Mouse (Mus musculus): ENCODE data around the gene Map3k21. TPM values are rescaled to one million over a fixed set of nuclear protein-coding genes. Genes with fewer than 3 reads are reported as not detected.

The Map3k21 gene
- total and polyA plus RNA-seq, 2 experiments from 2014 or later, result 0.85 to 2.3 TPM

DNA sequence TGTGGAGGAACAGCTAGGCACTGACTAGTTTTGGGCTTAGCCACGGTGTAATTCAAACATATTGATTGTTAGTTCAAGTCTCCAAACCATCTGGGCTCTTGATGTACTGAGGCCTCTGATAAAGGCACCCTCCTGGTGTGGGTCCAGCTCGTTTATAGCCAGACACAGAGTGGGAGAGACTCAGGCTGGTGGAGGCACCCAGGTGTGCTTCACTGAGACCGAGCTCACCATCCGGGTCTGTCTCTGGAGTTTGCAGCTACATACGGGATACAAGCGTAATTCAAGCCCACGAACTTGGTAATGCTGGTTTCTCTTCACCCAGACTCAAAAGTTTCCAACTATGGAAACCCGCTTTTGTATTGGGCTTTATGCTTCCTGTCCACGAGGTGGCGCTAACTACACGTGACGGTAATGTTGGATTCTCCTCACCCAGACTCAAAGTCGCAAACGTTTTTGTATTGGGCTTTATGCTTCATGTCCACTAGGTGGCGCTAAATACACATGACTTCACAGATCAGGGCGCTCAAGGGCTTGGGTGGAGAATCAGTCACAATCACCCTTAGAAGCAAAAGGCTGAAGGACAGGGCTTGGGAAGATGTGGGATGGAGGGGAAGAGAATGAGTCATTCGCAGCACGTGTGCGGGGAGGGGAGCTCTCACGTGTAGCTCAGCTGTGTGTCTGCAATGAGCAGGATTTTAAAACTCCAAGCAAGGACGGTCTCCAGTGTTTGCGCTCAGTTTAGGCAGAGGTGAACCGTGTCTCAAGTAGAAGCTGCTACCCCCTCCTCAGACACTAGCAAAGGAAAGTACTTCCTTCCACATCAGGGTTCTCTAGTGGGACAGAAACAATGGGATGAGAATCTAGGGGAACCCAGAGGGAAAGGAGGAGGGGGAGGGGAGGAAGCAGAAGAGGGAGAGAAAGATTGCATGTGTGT lies 40.0 kb downstream of the Map3k21 start:
- 23% methylated on average over 23 of the region's 23 CpGs for WGBS
- Histone ChIP-seq H3K9me3 (ENCODE audit: low read length) (no peaks in the 10 kb centered on the region), H3K4me1 (ENCODE audit: insufficient read depth) (no peaks in the 10 kb centered on the region), H3K27me3 (ENCODE audit: insufficient read depth, low read length) (no peaks in the 10 kb centered on the region), H3K4me2 (ENCODE audit: low read depth) (peak overlapping the region; percentile 21; the same call in 1 of the 2 replicates), H3K9ac (no peak overlapping the region), H3K27ac (ENCODE audit: low read depth, low read length) (no peak overlapping the region), H3K4me3 (ENCODE audit: low read depth, low read length) (no peak overlapping the region), H3K36me3 (ENCODE audit: insufficient read depth) (no peaks in the 10 kb centered on the region)
- DNase-seq, result peak; percentile 97
- peak; percentile 94 for ATAC-seq
- TF ChIP-seq CTCF (IDR thresholded peaks at IDR 0.05; ENCODE audit: low read depth), result peak; percentile 100

DNA sequence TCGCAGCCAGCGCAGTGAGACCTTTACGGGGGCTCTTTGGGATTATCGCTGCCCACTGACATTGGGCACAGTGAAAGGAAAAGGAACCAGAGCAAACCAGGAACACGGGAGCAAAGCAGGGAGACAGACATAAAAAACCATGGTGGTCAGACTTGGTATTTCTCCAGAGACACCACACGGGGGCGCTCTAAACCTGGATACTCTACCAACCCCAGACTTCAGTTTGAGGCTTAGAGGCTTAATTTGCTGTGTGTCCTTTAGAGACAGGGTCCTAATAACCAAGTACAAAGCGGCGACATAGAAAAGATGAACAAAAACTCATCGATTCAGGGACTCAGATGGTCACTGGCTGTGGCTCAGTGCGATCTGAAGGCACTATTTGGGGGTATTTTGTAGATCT lies 45.4 kb downstream of the Map3k21 start:
- Histone ChIP-seq H3K4me2 (ENCODE audit: low read depth) (peak overlapping the region; percentile 14; the same call in 1 of the 2 replicates), H3K9ac (no peak overlapping the region), H3K27ac (ENCODE audit: low read depth, low read length) (no peak overlapping the region), H3K4me3 (ENCODE audit: low read depth, low read length) (no peak overlapping the region), H3K4me1 (ENCODE audit: insufficient read depth) (no peaks in the 10 kb centered on the region), H3K9me3 (ENCODE audit: low read length) (peaks cover 3% of the 10 kb centered on the region; the same call in 1 of the 2 replicates), H3K36me3 (ENCODE audit: insufficient read depth) (no peaks in the 10 kb centered on the region), H3K27me3 (ENCODE audit: insufficient read depth, low read length) (no peaks in the 10 kb centered on the region; the same call in 1 of the 2 replicates)
- peak; percentile 84 for TF ChIP-seq CTCF (IDR thresholded peaks at IDR 0.05; ENCODE audit: low read depth)
- DNase-seq, result peak; percentile 83
- ATAC-seq, result peak; percentile 50; the same call in 1 of the 2 replicates
- 11% methylated on average over 11 of the region's 11 CpGs for WGBS

DNA sequence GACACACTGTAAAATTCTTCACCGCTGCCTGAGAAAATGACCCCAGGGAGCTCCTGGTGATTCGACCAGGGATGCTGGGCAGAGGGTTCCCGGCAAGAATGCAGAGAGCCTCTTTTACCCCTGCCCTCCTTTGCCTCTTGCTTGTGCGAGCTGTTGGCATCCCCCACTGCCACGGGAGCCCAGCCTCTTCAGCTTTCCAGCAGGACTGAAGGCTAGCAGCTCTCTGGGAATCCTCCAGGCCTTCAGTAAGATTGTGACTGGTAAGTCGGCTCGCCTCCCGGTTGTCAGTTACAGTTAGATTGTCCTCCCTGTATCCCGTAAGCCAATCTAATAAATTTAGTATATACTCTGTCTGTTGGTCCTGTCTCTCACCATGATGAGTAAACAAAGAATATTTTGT lies 46.5 kb downstream of the Map3k21 start:
- WGBS, result 75% methylated on average over 9 of the region's 9 CpGs
- no peak for ATAC-seq
- no peak overlapping the region for H3K4me3 ChIP-seq (ENCODE audit: low read depth, low read length)

DNA sequence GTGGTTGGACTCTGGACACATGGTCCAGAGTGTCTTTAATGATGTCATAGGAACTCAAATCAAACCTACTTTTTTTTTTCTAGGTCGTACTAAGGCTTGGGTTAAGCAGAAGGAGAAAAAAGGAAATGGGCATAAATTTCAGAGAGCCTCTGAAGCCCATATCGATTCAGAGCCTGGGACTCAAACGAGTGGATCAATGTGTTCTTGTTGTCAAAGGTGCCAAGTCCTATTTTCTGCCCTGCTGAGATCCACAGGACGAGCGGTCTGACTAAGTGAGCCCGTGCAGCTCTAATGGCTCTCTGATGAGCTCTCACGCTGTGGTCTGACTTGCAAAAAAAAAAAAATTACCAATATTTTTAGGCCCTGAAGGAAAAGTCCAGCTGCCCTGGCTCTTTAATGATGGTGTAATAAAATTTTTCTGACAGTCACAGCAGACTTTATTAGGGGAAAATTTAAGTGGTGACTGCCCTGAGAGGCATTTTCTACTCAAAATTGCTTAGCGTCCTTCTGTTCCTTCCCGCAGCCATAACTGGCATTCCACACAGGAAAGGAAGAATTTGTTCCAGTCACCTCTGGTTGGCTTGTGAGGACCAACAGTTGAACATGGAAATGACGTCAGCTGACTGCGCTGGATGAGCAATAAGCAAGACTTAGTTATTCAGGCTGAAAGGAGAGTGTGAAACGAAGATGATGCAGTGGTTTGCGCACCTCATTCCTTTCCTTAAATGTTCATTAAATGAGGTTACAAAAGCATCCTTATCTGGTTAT lies 47.2 kb downstream of the Map3k21 start:
- no peak for ATAC-seq
- H3K4me2 ChIP-seq (ENCODE audit: low read depth), result no peak overlapping the region
- H3K9me3 ChIP-seq (ENCODE audit: low read length), result peaks cover 8% of the 10 kb centered on the region; the same call in 1 of the 2 replicates
- no peaks in the 10 kb centered on the region; the same call in 1 of the 2 replicates for H3K27me3 ChIP-seq (ENCODE audit: insufficient read depth, low read length)
- no peak for DNase-seq
- H3K27ac ChIP-seq (ENCODE audit: low read depth, low read length), result no peak overlapping the region
- no peak for TF ChIP-seq CTCF (IDR thresholded peaks at IDR 0.05; ENCODE audit: low read depth)
- H3K9ac ChIP-seq, result no peak overlapping the region
- WGBS, result 74% methylated on average over 13 of the region's 13 CpGs
- H3K4me1 ChIP-seq (ENCODE audit: insufficient read depth), result no peaks in the 10 kb centered on the region
- H3K36me3 ChIP-seq (ENCODE audit: insufficient read depth), result no peaks in the 10 kb centered on the region
- H3K4me3 ChIP-seq (ENCODE audit: low read depth, low read length), result no peak overlapping the region

More for the DNA sequence above, 46.5 kb downstream of the Map3k21 start:
- Histone ChIP-seq H3K36me3 (ENCODE audit: insufficient read depth) (no peaks in the 10 kb centered on the region), H3K27me3 (ENCODE audit: insufficient read depth, low read length) (no peaks in the 10 kb centered on the region; the same call in 1 of the 2 replicates), H3K9me3 (ENCODE audit: low read length) (peaks cover 8% of the 10 kb centered on the region; the same call in 1 of the 2 replicates), H3K9ac (no peak overlapping the region), H3K27ac (ENCODE audit: low read depth, low read length) (no peak overlapping the region), H3K4me2 (ENCODE audit: low read depth) (no peak overlapping the region), H3K4me1 (ENCODE audit: insufficient read depth) (no peaks in the 10 kb centered on the region)
- DNase-seq, result no peak
- no peak for TF ChIP-seq CTCF (IDR thresholded peaks at IDR 0.05; ENCODE audit: low read depth)

DNA sequence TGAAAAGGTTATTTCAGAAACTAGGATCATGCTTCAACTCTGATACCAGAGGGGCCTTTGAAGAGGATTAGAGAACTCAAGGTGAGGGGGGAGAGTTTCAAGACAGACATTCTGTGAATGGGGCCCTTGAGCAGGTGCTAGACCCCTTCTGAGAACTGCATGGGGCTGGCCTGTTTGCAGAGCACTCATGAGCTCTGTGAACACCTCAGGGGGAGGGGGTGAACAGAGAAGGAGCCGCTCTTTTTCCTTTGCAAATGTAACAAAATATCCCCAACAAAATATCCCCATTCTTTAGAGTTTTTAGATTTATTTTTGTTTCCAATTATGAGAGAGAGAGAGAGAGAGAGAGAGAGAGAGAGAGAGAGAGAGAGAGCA lies 47.7 kb downstream of the Map3k21 start:
- Histone ChIP-seq H3K36me3 (ENCODE audit: insufficient read depth) (no peaks in the 10 kb centered on the region), H3K4me3 (ENCODE audit: low read depth, low read length) (no peak overlapping the region), H3K9me3 (ENCODE audit: low read length) (peaks cover 8% of the 10 kb centered on the region; the same call in 1 of the 2 replicates), H3K27ac (ENCODE audit: low read depth, low read length) (no peak overlapping the region), H3K4me1 (ENCODE audit: insufficient read depth) (no peaks in the 10 kb centered on the region), H3K9ac (no peak overlapping the region), H3K27me3 (ENCODE audit: insufficient read depth, low read length) (no peaks in the 10 kb centered on the region; the same call in 1 of the 2 replicates), H3K4me2 (ENCODE audit: low read depth) (no peak overlapping the region)
- DNase-seq (no peak), ATAC-seq (no peak)
- 79% methylated on average over 1 of the region's 1 CpGs for WGBS
- TF ChIP-seq CTCF (IDR thresholded peaks at IDR 0.05; ENCODE audit: low read depth), result no peak

DNA sequence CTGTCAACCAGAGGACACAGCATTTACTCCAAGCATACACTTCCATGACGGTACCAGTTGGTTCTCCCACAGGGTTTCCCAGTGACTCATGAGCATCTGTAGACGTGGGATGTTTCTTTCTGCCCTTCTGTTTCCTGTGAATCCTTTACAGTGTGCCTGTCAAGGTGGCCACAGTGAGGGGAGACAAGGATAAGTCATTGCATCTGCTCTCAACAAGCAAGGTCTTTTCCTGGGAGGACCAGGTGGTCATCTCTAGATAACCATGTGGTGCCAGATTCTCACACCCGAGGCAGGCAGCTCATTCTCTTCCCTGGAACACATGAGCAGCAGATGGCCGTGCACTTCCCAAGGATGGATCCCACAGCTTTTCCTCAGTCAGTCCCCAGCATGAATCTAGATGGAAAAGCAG lies 49.1 kb downstream of the Map3k21 start:
- Histone ChIP-seq H3K4me3 (ENCODE audit: low read depth, low read length) (no peak overlapping the region), H3K4me1 (ENCODE audit: insufficient read depth) (no peaks in the 10 kb centered on the region), H3K9me3 (ENCODE audit: low read length) (peaks cover 8% of the 10 kb centered on the region; the same call in 1 of the 2 replicates), H3K36me3 (ENCODE audit: insufficient read depth) (no peaks in the 10 kb centered on the region), H3K27me3 (ENCODE audit: insufficient read depth, low read length) (no peaks in the 10 kb centered on the region; the same call in 1 of the 2 replicates), H3K9ac (no peak overlapping the region), H3K4me2 (ENCODE audit: low read depth) (no peak overlapping the region), H3K27ac (ENCODE audit: low read depth, low read length) (no peak overlapping the region)
- 51% methylated on average over 4 of the region's 4 CpGs for WGBS
- DNase-seq, result peak; percentile 62
- TF ChIP-seq CTCF (IDR thresholded peaks at IDR 0.05; ENCODE audit: low read depth), result no peak
- peak; percentile 55 for ATAC-seq
